Mouse (Mus musculus) CH12.LX (cell line): Measurements from ENCODE around the gene Smarca2. TPM values are rescaled to one million over a fixed set of nuclear protein-coding genes. Genes with fewer than 3 reads are reported as not detected.
"Not testable (repeated sequence)": the region's sequence is repeated elsewhere in the genome, so short reads cannot be mapped to it uniquely, and the experiment has no call there.

Experiments used
- DNase-seq: peaks from one replicate; pipeline ENCODE4 v3.0.0-alpha.2; 2013; ENCODE audit errors: extremely low read depth
- H3K27ac ChIP-seq: 2 replicates; pipeline ENCODE4 v1.5.1; 2012; ENCODE audit warnings: low read depth, mild to moderate bottlenecking, control low read depth, moderate library complexity; ENCODE audit not compliant: insufficient read depth
- H3K27me3 ChIP-seq: replicated peaks from 2 replicates; pipeline ENCODE3; 2012; ENCODE audit warnings: inconsistent platforms
- H3K36me3 ChIP-seq, 2 experiments: replicated peaks in 1 of 2; 2 replicates each; pipeline versions ENCODE3 to v1.6.1; 2012; ENCODE audit warnings: inconsistent platforms in 1 of 2, low read length in 1 of 2, mild to moderate bottlenecking in 1 of 2, mixed read lengths in 1 of 2, moderate library complexity in 1 of 2; ENCODE audit not compliant: control insufficient read depth in 1 of 2, insufficient read depth in 1 of 2
- H3K4me1 ChIP-seq, 2 experiments: 2 replicates each; pipeline ENCODE4 v1.6.1; 2012; ENCODE audit warnings: inconsistent platforms in 1 of 2, moderate library complexity in 1 of 2; ENCODE audit not compliant: insufficient read depth in 2 of 2, control insufficient read depth in 1 of 2
- H3K4me2 ChIP-seq: 2 replicates; pipeline ENCODE4 v1.6.1; 2012; ENCODE audit warnings: low read depth, mild to moderate bottlenecking, control low read depth; ENCODE audit not compliant: poor library complexity, insufficient read depth, severe bottlenecking
- H3K4me3 ChIP-seq, 3 experiments: fragments of 150-350 bp in 1 of 3; sonication (generic) in 1 of 3; replicated peaks in 1 of 3; 2 replicates each; pipeline versions ENCODE3 to v1.5.1; 2011 to 2012; ENCODE audit warnings: low read depth in 2 of 3, low read length in 2 of 3, mild to moderate bottlenecking in 2 of 3, moderate library complexity in 2 of 3, control low read depth in 1 of 3, improper control_type of control experiment in 1 of 3, inconsistent platforms in 1 of 3, mixed read lengths in 1 of 3; ENCODE audit not compliant: poor library complexity in 1 of 3
- H3K79me2 ChIP-seq: replicated peaks from 2 replicates; pipeline ENCODE4 v1.6.1; 2012; ENCODE audit warnings: mild to moderate bottlenecking, moderate library complexity; ENCODE audit not compliant: control insufficient read depth, poor library complexity, insufficient read depth, severe bottlenecking; ENCODE audit errors: extremely low read depth
- H3K9ac ChIP-seq: 2 replicates; pipeline ENCODE4 v1.6.1; 2012; ENCODE audit warnings: low read depth, mild to moderate bottlenecking, control low read depth, moderate library complexity; ENCODE audit not compliant: insufficient read depth
- H3K9me3 ChIP-seq: replicated peaks from 2 replicates; pipeline ENCODE3; 2012; ENCODE audit warnings: low read length, inconsistent platforms, mixed read lengths
- BHLHE40 ChIP-seq: IDR thresholded peaks from 2 replicates; pipeline ENCODE4 v1.6.1; 2011; ENCODE audit warnings: mild to moderate bottlenecking, low read depth, low read length, improper control_type of control experiment
- ETS1 ChIP-seq: conservative IDR thresholded peaks from 2 replicates; pipeline ENCODE4 v1.6.1; 2012; ENCODE audit warnings: low read depth, mild to moderate bottlenecking, inconsistent platforms, low read length, improper control_type of control experiment, moderate library complexity
- GABPA ChIP-seq: IDR thresholded peaks from 2 replicates; pipeline ENCODE4 v1.6.1; 2012; ENCODE audit warnings: low read depth, low read length, improper control_type of control experiment, inconsistent platforms; ENCODE audit not compliant: insufficient replicate concordance
- IRF4 ChIP-seq: IDR thresholded peaks from 2 replicates; pipeline ENCODE4 v1.6.1; 2014; ENCODE audit warnings: low read depth, mild to moderate bottlenecking, inconsistent platforms, low read length, improper control_type of control experiment
- JUND ChIP-seq: conservative IDR thresholded peaks from 2 replicates; pipeline ENCODE4 v1.6.1; 2011; ENCODE audit warnings: low read depth, low read length, improper control_type of control experiment
- KAT2A ChIP-seq: IDR thresholded peaks from 2 replicates; pipeline ENCODE4 v1.6.1; 2012; ENCODE audit warnings: low read length, improper control_type of control experiment, inconsistent platforms; ENCODE audit not compliant: insufficient replicate concordance
- MAFK ChIP-seq: IDR thresholded peaks from 2 replicates; pipeline ENCODE4 v1.6.1; 2011; ENCODE audit warnings: low read length, improper control_type of control experiment; ENCODE audit not compliant: insufficient replicate concordance
- MEF2A ChIP-seq: IDR thresholded peaks from 2 replicates; pipeline ENCODE4 v1.6.1; 2014; ENCODE audit warnings: low read depth, mild to moderate bottlenecking, inconsistent platforms, low read length, improper control_type of control experiment, borderline replicate concordance
- POLR2A ChIP-seq: IDR thresholded peaks from 2 replicates; pipeline ENCODE4 v1.6.1; 2011; ENCODE audit warnings: low read depth, mild to moderate bottlenecking, improper control_type of control experiment, low read length
- POLR2AphosphoS2 ChIP-seq: IDR thresholded peaks from 2 replicates; pipeline ENCODE4 v1.6.1; 2011; ENCODE audit warnings: low read depth, low read length, improper control_type of control experiment
- SMC3 ChIP-seq: IDR thresholded peaks from 2 replicates; pipeline ENCODE4 v1.6.1; 2011; ENCODE audit warnings: low read depth, low read length, improper control_type of control experiment
- ZNF384 ChIP-seq: IDR thresholded peaks from 2 replicates; pipeline ENCODE4 v1.6.1; 2012; ENCODE audit warnings: low read depth, low read length, improper control_type of control experiment, inconsistent platforms
- dilution Hi-C: fragments of 300-500 bp; cut with MboI; formaldehyde crosslinking; loops from 2 replicates; pipeline ENCODE4 v1.14.3; 2020; ENCODE audit warnings: low sequenced_read_pairs; ENCODE audit not compliant: extremely low pct_unique_long_range_greater_than_20kb, extremely low pct_ligation_motif_present
- in situ Hi-C: fragments of 300-500 bp; cut with MboI; formaldehyde crosslinking; loops from 3 replicates; pipeline ENCODE4 v1.14.3; 2019; ENCODE audit warnings: low sequenced_read_pairs, low pct_ligation_motif_present, low pct_unique_long_range_greater_than_20kb, mixed read lengths
- polyA plus RNA-seq: library from polyadenylated mRNA; unstranded; fragments of >175 nt; gene quantifications from 2 replicates; pipeline ENCODE4 v1.2.1, GENCODE M21; 2012; ENCODE audit warnings: low read depth; ENCODE audit not compliant: insufficient read length
- total RNA-seq, 2 experiments: library from RNA; depleted of rRNA; stranded (reverse); fragments of 300-350 nt in 1 of 2; fragments of >200 nt in 1 of 2; gene quantifications; 2 replicates each; pipeline ENCODE4 v1.2.3; 2012 to 2014

Smarca2 gene
- total and polyA plus RNA-seq, 3 experiments: 19.4 to 47.1 (median 21.8) TPM

DNA sequence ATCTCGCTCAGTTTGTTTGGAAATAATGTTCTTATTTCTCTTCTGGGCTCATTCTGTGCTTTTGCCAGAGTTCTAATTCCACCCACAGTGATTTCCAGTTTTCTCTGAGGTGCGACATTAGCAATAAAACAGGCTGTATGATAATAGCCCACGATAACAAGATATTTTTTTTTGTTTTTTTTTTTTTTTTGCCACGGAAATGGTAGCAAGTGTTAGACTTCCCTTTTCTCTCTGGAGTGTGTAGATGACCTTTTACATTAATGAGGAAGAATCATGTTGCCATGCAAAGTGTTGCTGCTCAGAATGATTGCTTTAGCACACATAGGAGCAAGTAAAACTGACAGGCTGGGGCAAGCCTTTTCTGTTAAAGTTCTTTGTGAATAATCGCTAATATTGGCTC lies 61.5 kb downstream of the Smarca2 start:
- H3K4me3 ChIP-seq: no peak overlapping the region
- in situ Hi-C loops: no loop called here
- H3K36me3 ChIP-seq: peaks cover 30 to 71% of the 10 kb centered on the region in 2 experiments
- H3K27ac ChIP-seq: no peak overlapping the region
- H3K79me2 ChIP-seq: no peaks in the 10 kb centered on the region; the same call in 1 of the 2 replicates
- DNase-seq: no peak
- no peaks in the 10 kb centered on the region for H3K9me3 ChIP-seq
- H3K9ac ChIP-seq: no peak overlapping the region
- TF ChIP-seq ZNF384 (peak; percentile 78), IRF4 (no peak)
- H3K4me1 ChIP-seq: peaks cover 0 to 23% of the 10 kb centered on the region in 2 experiments; a peak in 2 of 4 replicates
- dilution Hi-C loops: no loop called here
- H3K4me2 ChIP-seq: no peak overlapping the region
- no peaks in the 10 kb centered on the region for H3K27me3 ChIP-seq

DNA sequence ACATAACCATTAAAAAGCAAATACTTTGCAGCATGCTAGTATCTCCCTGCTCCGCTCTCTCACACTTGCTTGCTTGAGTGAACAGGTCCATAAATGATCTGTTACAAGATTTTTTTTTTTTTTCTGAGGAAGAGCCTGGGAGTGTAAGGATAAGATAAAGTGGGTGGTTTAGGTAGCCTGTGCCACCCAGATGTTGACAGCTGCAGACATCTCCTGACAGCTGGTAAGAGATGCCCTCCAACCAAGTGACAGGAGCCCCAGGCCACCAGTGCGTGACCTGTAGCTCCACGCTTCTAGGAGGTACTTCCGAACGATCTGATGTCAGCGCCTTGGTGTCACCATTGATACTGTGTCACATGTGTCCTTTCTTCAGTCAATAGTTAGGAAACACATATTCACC lies 65.2 kb downstream of the Smarca2 start:
- DNase-seq: no peak
- no peaks in the 10 kb centered on the region for H3K27me3 ChIP-seq
- in situ Hi-C loops (no loop called here), dilution Hi-C loops (no loop called here)
- no peak overlapping the region for H3K9ac ChIP-seq
- H3K36me3 ChIP-seq: peaks cover 43 to 82% of the 10 kb centered on the region in 2 experiments
- no peak overlapping the region for H3K4me3 ChIP-seq
- H3K4me2 ChIP-seq: no peak overlapping the region
- no peak for TF ChIP-seq SMC3
- no peak for TF ChIP-seq KAT2A
- H3K9me3 ChIP-seq: no peaks in the 10 kb centered on the region
- peaks cover 0 to 18% of the 10 kb centered on the region in 2 experiments; a peak in 2 of 4 replicates for H3K4me1 ChIP-seq
- no peak overlapping the region for H3K27ac ChIP-seq
- H3K79me2 ChIP-seq: no peaks in the 10 kb centered on the region; the same call in 1 of the 2 replicates

DNA sequence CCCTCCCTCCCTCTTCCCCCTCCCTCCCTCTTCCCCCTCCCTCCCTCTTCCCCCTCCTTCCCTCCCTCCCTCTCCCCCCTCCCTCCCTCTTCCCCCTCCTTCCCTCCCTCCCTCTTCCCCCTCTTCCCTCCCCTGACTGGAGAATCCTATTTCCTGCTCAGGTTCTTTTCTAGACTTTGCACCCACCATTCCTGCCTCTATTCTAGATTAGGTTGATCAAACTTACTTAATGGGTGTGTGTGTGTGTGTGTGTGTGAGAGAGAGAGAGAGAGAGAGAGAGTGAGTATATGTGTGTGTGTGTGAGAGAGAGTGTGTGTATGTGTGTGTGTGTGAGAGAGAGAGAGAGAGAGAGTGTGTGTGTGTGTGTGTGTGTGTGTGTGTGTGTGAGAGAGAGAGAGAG lies 66.6 kb downstream of the Smarca2 start:
- DNase-seq, dilution Hi-C loops, H3K4me3 ChIP-seq, H3K9ac ChIP-seq, H3K79me2 ChIP-seq, H3K27me3 ChIP-seq, in situ Hi-C loops, H3K9me3 ChIP-seq, H3K27ac ChIP-seq, H3K4me2 ChIP-seq: not testable (repeated sequence)
- Histone ChIP-seq H3K36me3 (peaks cover 44 to 87% of the 10 kb centered on the region in 2 experiments), H3K4me1 (peaks cover 0 to 20% of the 10 kb centered on the region in 2 experiments; a peak in 2 of 4 replicates)

DNA sequence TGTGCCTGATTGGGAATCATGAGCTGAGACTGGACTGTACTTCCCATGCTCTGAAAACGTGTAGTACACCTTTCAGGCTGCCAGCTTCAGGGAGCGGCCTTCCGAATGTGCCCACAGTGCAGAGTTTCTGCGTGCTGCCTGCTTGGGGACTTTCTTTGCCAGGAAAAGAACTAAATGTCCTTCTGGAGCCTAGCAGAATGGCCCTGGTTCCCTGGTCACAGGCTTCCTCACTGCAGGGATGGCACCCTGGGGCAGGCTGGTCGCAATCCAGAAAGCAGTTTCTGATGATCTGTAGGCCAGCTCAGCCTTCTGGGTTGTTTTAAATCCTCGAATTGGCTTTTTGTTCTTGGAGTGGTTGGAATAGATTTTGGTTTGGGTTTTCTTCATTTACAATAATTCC lies 71.1 kb downstream of the Smarca2 start:
- Histone ChIP-seq H3K27me3 (no peaks in the 10 kb centered on the region), H3K27ac (no peak overlapping the region), H3K9me3 (no peaks in the 10 kb centered on the region), H3K4me3 (no peak overlapping the region), H3K79me2 (no peaks in the 10 kb centered on the region), H3K9ac (no peak overlapping the region), H3K4me2 (no peak overlapping the region), H3K36me3 (peaks cover 41 to 88% of the 10 kb centered on the region in 2 experiments), H3K4me1 (peaks cover 0 to 21% of the 10 kb centered on the region in 2 experiments; a peak in 2 of 4 replicates)
- in situ Hi-C loops: no loop called here
- DNase-seq: no peak
- dilution Hi-C loops: no loop called here
- no peak for TF ChIP-seq BHLHE40
- no peak for TF ChIP-seq GABPA
- no peak for TF ChIP-seq KAT2A
- no peak for TF ChIP-seq POLR2AphosphoS2
- TF ChIP-seq IRF4: no peak
- no peak for TF ChIP-seq MEF2A
- TF ChIP-seq ETS1: no peak
- no peak for TF ChIP-seq POLR2A
- TF ChIP-seq MAFK: no peak
- TF ChIP-seq JUND: no peak
